Mouse (Mus musculus): Measurements from ENCODE around the gene Actr1a. TPM values are rescaled to one million over a fixed set of nuclear protein-coding genes. Genes with fewer than 3 reads are reported as not detected.

Actr1a gene
- total and polyA plus RNA-seq, 3 experiments, result 73.3 to 90.5 (median 82.1) TPM

DNA sequence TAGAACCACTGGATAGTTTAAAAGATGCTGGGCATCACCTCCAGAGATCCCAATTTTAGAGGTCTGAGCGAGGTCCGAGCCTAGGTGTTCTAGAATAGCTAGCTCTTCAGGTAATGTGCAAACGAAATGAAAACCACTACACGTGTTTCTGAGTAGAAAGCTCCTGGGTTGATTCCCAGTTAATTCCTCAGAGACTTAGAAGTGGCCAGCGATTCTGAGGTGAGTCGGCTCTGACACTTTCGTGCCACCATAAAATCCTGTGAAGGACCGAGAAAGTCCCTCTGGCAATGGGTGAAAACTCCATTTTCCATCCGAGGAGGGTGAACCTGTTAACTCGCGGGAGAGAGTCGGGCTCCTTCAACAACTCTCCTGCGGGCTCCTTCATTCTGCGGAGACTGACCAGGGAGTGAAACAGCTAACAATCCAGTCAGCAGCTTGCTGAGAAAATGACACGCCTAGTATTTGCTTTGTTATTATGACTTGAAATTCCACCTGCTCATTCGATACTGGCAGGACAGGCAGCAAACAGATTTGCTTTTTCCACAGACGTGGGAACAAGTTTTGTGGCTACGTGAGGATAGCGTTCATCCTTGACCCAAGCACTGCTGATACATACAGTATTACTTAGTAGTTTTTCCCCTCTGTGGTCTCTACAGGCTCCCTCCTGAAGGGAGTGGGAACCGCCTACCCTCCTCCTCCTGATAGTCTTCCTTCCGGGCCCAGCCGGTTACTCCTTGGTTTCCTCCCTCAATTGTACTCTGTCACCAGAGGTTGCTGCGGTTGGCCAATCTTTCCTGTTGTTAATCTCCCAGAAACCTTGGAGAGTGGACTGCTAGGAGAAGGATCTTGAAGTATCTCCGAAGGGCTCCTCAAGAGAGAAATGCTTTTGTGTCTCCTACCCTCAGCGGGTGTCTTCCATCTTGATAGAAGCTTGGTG lies 37.9 kb downstream of the Actr1a start:
- Histone ChIP-seq H3K9ac (ENCODE audit: low read depth, low read length) (peak overlapping the region; percentile 48), H3K27me3 (ENCODE audit: control insufficient read depth, insufficient read depth, low read length) (no peaks in the 10 kb centered on the region), H3K79me2 (replicated peaks; ENCODE audit: control insufficient read depth, insufficient read depth, low read length) (no peaks in the 10 kb centered on the region), H3K27ac (peak overlapping the region; percentile 74), H3K36me3 (ENCODE audit: control insufficient read depth, insufficient read depth, low read length) (no peaks in the 10 kb centered on the region), H3K4me1 (ENCODE audit: control insufficient read depth, insufficient read depth, low read length) (peaks cover 1% of the 10 kb centered on the region; the same call in 1 of the 2 replicates), H3K4me3 (peak overlapping the region; percentile 64)
- peak; percentile 38 to 43 for DNase-seq
- intact Hi-C loops (cut with DNase I), result no loop called here
- 19% methylated on average over 25 of the region's 25 CpGs for WGBS
- TF ChIP-seq POLR2A (IDR thresholded peaks at IDR 0.05; ENCODE audit: insufficient read depth, low read depth, low read length) (peak; percentile 37; the same call in 1 of the 2 replicates), EP300 (IDR thresholded peaks at IDR 0.05; ENCODE audit: insufficient read depth, low read depth, low read length) (no peak), CTCF (IDR thresholded peaks at IDR 0.05) (no peak)

DNA sequence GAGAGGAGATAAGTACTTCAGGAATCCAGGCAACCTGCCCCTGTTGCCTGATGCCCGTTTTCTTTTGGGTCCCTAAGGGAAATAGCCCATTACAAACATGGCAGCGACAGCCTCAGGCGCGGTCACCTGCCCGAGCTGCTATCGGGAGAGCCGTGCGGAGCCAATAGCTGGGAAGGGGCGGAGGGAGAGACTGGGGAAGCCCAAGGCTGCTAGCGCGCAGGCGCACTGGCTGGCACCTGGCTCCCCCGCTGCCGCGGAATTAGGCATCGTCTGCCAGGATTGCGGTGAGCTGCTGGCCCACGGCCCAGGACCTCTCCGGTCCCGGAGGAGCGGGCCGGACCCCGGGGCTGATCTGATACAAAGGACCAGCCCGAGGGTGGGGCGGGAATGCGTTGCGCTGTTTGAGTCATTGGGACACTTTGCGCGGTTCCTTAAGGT lies 38.8 kb downstream of the Actr1a start:
- peak; percentile 84 to 90 for DNase-seq
- no peaks in the 10 kb centered on the region for H3K36me3 ChIP-seq (ENCODE audit: control insufficient read depth, insufficient read depth, low read length)
- under 1% methylated on average over 29 of the region's 29 CpGs for WGBS
- peak overlapping the region; percentile 64 for H3K4me3 ChIP-seq
- intact Hi-C loops (cut with DNase I), result loop anchor here (1.0 kb wide), 1 partner anchor 17 kb away; no protein-coding TSS in a partner anchor
- H3K79me2 ChIP-seq (replicated peaks; ENCODE audit: control insufficient read depth, insufficient read depth, low read length), result no peaks in the 10 kb centered on the region
- peak overlapping the region; percentile 74; the same call in 1 of the 2 replicates for H3K27ac ChIP-seq
- TF ChIP-seq EP300 (IDR thresholded peaks at IDR 0.05; ENCODE audit: insufficient read depth, low read depth, low read length) (0 out of 2 replicates have a peak, but pooled peaks have one; percentile 31), POLR2A (IDR thresholded peaks at IDR 0.05; ENCODE audit: insufficient read depth, low read depth, low read length) (0 out of 2 replicates have a peak, but pooled peaks have one; percentile 54), CTCF (IDR thresholded peaks at IDR 0.05) (no peak)
- H3K9ac ChIP-seq (ENCODE audit: low read depth, low read length), result peak overlapping the region; percentile 48
- H3K27me3 ChIP-seq (ENCODE audit: control insufficient read depth, insufficient read depth, low read length), result no peaks in the 10 kb centered on the region
- H3K4me1 ChIP-seq (ENCODE audit: control insufficient read depth, insufficient read depth, low read length), result peaks cover 1% of the 10 kb centered on the region; the same call in 1 of the 2 replicates

DNA sequence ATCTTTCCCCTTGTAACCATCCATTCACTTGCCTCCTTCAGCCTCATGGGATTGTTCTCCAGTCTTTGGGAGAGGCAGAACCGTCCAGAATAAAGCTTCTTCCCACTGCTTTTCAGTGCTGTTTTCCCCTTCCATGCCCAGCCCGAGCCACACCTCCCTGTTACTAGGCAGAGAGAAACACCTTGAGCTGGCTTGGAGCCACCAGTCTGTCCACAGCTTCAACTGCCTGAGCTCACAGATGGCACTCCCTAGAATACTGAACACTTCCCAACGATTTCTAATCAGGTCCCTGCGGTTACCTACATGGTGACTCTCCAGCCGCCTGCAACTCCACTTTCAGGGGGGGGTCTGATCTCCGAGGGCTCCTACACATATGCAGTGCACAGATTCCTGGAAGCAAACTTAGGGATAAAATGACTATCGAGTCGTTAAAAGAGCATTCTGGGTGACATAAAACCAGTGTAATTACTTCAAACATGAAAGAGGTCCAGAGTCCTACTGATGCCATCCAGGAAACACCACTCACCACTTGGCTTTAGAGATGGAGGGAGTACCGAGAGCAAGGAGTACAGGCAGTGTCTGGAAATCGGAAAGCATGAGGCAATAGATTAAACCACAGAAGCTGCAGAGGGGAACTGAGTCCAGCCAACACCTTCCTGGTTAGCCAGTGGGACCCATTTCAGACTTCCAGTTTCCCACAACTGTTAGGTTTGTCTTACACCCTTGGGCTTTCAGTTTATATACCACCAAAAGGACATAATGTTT lies 45.2 kb downstream of the Actr1a start, which contains the start of gene 2310034G01Rik:
Gene 2310034G01Rik, minus strand, starts transcription at position 135 of the 765 bp plus-strand sequence.
- peak within 1 kb of the TSS; percentile 76 for H3K9ac ChIP-seq (ENCODE audit: low read depth, low read length)

DNA sequence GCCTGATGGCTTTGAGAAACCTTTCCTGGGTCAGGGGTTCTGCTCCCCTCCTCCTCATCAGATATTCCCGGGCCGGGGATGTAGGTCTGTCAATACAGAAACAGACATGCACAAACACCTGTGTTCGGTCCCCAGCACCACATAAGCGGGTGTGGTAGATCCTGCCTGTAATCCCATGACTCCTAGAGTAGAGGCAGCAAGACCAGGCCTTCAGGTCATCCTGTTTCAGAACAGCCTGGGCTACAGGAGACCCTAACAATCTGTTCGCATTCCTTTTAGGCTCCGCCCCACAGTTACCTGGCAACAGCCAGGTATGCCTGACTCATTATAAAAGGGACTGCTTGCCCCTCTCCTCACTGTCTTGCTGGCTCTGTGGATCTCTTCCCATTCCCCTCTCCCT lies 46.0 kb downstream of the Actr1a start:
- no peak overlapping the region for H3K27ac ChIP-seq
- no peak overlapping the region for H3K9ac ChIP-seq (ENCODE audit: low read depth, low read length)
- H3K4me3 ChIP-seq, result peak overlapping the region; percentile 68
- no peaks in the 10 kb centered on the region for H3K36me3 ChIP-seq (ENCODE audit: control insufficient read depth, insufficient read depth, low read length)
- 37% methylated on average over 6 of the region's 6 CpGs for WGBS
- no peaks in the 10 kb centered on the region for H3K4me1 ChIP-seq (ENCODE audit: control insufficient read depth, insufficient read depth, low read length)
- DNase-seq, result no peak
- TF ChIP-seq EP300 (IDR thresholded peaks at IDR 0.05; ENCODE audit: insufficient read depth, low read depth, low read length) (no peak), POLR2A (IDR thresholded peaks at IDR 0.05; ENCODE audit: insufficient read depth, low read depth, low read length) (no peak)
- no peaks in the 10 kb centered on the region for H3K79me2 ChIP-seq (replicated peaks; ENCODE audit: control insufficient read depth, insufficient read depth, low read length)
- intact Hi-C loops (cut with DNase I), result no loop called here
- no peaks in the 10 kb centered on the region for H3K27me3 ChIP-seq (ENCODE audit: control insufficient read depth, insufficient read depth, low read length)

More for the DNA sequence above, 45.2 kb downstream of the Actr1a start, which contains the start of gene 2310034G01Rik:
- TF ChIP-seq EP300 (IDR thresholded peaks at IDR 0.05; ENCODE audit: insufficient read depth, low read depth, low read length), result no peak
- no peak for TF ChIP-seq CTCF (IDR thresholded peaks at IDR 0.05)
- no peak for TF ChIP-seq POLR2A (IDR thresholded peaks at IDR 0.05; ENCODE audit: insufficient read depth, low read depth, low read length)
- intact Hi-C loops (cut with DNase I), result no loop called here
- DNase-seq, result no peak
- 47% methylated on average over 10 of the region's 10 CpGs for WGBS
- Histone ChIP-seq H3K36me3 (ENCODE audit: control insufficient read depth, insufficient read depth, low read length) (no peaks in the 10 kb centered on the region), H3K79me2 (replicated peaks; ENCODE audit: control insufficient read depth, insufficient read depth, low read length) (no peaks in the 10 kb centered on the region), H3K27ac (peak within 1 kb of the TSS; percentile 71), H3K4me3 (peak within 1 kb of the TSS; percentile 68), H3K4me1 (ENCODE audit: control insufficient read depth, insufficient read depth, low read length) (no peaks in the 10 kb centered on the region), H3K27me3 (ENCODE audit: control insufficient read depth, insufficient read depth, low read length) (no peaks in the 10 kb centered on the region)

DNA sequence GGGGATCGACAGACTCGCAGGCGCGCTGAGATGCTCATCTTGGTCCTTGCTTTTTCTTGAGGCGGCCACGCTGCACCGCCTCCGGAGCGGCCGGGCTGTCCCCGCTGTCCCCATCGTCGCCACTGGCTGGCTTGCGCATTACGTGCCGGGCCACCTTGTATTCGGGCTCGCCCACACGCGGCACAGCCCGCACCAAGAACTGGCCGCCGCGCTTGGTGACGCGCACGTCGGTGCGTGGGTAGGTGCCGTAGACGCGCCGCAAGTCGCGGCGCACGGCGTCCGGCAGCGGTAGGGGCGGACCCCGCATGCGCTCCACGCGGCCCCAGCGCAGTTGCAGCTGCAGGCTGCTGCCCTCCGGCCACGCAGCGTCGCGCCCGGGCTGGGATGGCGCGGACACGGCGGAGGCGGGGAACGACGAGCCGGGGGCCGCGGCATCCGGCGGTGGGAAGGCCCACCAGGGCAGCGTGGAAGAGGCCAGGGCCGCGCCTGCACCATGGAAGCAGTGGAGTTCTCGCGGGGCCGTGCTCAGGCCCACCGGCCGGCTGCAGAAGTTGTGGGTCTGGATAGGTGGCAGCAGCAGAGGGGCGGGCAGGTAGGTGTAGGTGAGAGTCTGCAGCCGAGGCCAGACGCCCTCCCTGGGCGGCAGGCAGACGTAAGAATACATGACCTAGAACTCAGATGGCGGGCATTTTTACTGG lies 46.6 kb downstream of the Actr1a start:
- peak overlapping the region; percentile 71 for H3K27ac ChIP-seq

More for the DNA sequence above, 46.6 kb downstream of the Actr1a start:
- no peaks in the 10 kb centered on the region for H3K4me1 ChIP-seq (ENCODE audit: control insufficient read depth, insufficient read depth, low read length)
- H3K36me3 ChIP-seq (ENCODE audit: control insufficient read depth, insufficient read depth, low read length), result no peaks in the 10 kb centered on the region
- DNase-seq, result peak; percentile 82 to 84
- H3K4me3 ChIP-seq, result peak overlapping the region; percentile 68
- peak overlapping the region; percentile 76 for H3K9ac ChIP-seq (ENCODE audit: low read depth, low read length)
- H3K79me2 ChIP-seq (replicated peaks; ENCODE audit: control insufficient read depth, insufficient read depth, low read length), result no peaks in the 10 kb centered on the region
- under 1% methylated on average over 78 of the region's 78 CpGs for WGBS
- intact Hi-C loops (cut with DNase I), result no loop called here
- TF ChIP-seq CTCF (IDR thresholded peaks at IDR 0.05) (peak; percentile 29), POLR2A (IDR thresholded peaks at IDR 0.05; ENCODE audit: insufficient read depth, low read depth, low read length) (peak; percentile 56; the same call in 1 of the 2 replicates), EP300 (IDR thresholded peaks at IDR 0.05; ENCODE audit: insufficient read depth, low read depth, low read length) (no peak)
- H3K27me3 ChIP-seq (ENCODE audit: control insufficient read depth, insufficient read depth, low read length), result no peaks in the 10 kb centered on the region

All from heart, adult 2 months (tissue).